Mouse (Mus musculus): ENCODE measurements around the gene Irak1. TPM values are rescaled to one million over a fixed set of nuclear protein-coding genes. Genes with fewer than 3 reads are reported as not detected.

Gene Irak1
- total and polyA plus RNA-seq, 3 experiments = 25.3 to 77.8 (median 38.8) TPM

DNA sequence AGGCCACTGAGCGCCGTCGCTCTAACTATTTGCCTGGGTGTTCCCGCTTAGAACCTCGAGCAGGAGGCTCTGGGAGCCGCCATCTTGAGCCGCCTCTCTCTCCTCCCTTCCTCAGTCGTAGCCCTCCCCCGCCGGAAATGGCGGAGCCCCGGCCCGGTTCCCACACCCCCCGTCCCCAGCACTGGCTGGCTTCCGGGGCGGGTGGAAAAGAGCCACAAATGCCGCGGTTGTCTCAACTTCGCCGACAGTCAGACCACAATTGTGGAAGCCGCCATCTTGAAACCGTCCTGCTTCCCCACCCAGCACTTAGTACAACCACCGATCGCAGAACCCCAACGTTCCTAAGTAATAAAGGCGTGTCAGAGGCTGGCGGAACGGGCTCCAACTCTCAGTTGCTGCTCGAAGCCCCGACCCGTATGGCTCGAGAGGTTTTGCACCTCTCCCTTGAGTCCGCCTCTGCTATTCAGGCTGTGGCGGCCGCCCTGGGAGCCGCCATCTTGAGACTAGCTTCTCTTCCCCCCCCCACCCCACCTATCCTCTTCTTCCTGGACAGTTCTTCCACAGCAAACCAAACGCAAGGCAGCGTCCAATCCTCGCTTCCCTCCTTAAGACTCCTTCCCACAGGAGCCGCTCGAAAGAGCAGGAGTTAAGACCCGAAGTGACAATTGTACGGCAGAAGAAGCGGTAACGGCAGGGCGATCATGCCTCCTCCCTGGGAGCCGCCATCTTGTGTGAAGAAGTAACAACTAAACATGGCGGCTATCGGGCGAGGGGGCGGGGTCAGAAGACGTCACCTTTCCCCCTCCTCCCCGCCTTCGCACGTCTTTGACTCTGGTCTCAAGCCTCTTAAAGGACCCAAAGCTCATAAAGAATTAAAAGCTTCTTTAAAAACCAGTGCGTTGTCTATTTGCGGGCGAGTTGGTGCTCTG lies 57.2 kb downstream of the Irak1 start, which contains the start of gene Hcfc1 (continued):
- TF ChIP-seq MXI1 (IDR thresholded peaks at IDR 0.05; ENCODE audit: low read depth, low read length) (peak; percentile 67), TBP (conservative IDR thresholded peaks at IDR 0.05; ENCODE audit: low read depth, low read length) (peak; percentile 51; the same call in 1 of the 2 replicates), IRF4 (IDR thresholded peaks at IDR 0.05; ENCODE audit: low read depth, low read length) (0 out of 2 replicates have a peak, but pooled peaks have one; percentile 36), CTCF (conservative IDR thresholded peaks at IDR 0.05 in 1 of 2, IDR thresholded peaks at IDR 0.05 in 1 of 2; ENCODE audit: low read depth in 2 of 2, low read length in 2 of 2) (no peak), RAD21 (IDR thresholded peaks at IDR 0.05; ENCODE audit: low read depth, low read length) (no peak), ZKSCAN1 (IDR thresholded peaks at IDR 0.05; ENCODE audit: borderline replicate concordance, low read depth, low read length) (no peak), CHD2 (IDR thresholded peaks at IDR 0.05; ENCODE audit: low read length) (0 out of 2 replicates have a peak, but pooled peaks have one; percentile 43), MEF2A (IDR thresholded peaks at IDR 0.05; ENCODE audit: borderline replicate concordance, low read depth, low read length) (no peak), ETS1 (conservative IDR thresholded peaks at IDR 0.05; ENCODE audit: low read depth, low read length) (no peak), UBTF (IDR thresholded peaks at IDR 0.05; ENCODE audit: low read depth, low read length) (peak; percentile 11; the same call in 1 of the 2 replicates), ZNF384 (IDR thresholded peaks at IDR 0.05; ENCODE audit: low read depth, low read length) (no peak), MAX (IDR thresholded peaks at IDR 0.05; ENCODE audit: low read length) (no peak; the same call in 1 of the 2 replicates), POLR2AphosphoS2 (IDR thresholded peaks at IDR 0.05; ENCODE audit: low read depth, low read length) (no peak), HCFC1 (IDR thresholded peaks at IDR 0.05; ENCODE audit: low read depth, low read length) (peak; percentile 74), SMC3 (IDR thresholded peaks at IDR 0.05; ENCODE audit: low read depth, low read length) (no peak)

DNA sequence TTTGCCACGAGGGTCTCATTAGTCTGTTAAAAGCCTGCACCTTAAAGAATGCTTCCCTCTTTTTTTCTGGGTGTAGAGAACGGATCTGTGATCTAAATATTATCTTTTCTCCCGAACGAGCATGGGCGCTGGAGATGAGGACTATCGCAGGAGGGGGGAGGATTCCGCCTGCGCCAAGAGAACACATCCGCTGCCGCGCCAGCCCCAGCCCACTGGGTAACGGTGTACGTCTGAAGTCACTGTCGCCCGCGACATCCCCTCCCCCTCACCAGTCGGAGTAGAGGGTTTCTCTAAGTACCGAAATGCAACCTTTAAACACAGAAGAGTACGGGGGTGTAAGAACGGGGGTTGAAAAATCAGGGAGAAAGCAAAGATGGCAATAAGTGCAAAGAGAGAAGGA lies 58.4 kb downstream of the Irak1 start:
- peaks cover 58% of the 10 kb centered on the region for H3K79me2 ChIP-seq (replicated peaks; ENCODE audit: control insufficient read depth, extremely low read depth, insufficient read depth, poor library complexity, severe bottlenecking)
- no peaks in the 10 kb centered on the region for H3K27me3 ChIP-seq (replicated peaks)
- peaks cover 8 to 52% of the 10 kb centered on the region in 2 experiments; a peak in 3 of 4 replicates for H3K4me1 ChIP-seq (ENCODE audit: control insufficient read depth in 1 of 2, insufficient read depth in 2 of 2)
- peak; percentile 32 for DNase-seq (ENCODE audit: extremely low read depth)
- TF ChIP-seq PAX5 (IDR thresholded peaks at IDR 0.05; ENCODE audit: low read length) (no peak), TBP (conservative IDR thresholded peaks at IDR 0.05; ENCODE audit: low read depth, low read length) (no peak), ZC3H11A (IDR thresholded peaks at IDR 0.05; ENCODE audit: low read depth, low read length) (no peak), CHD1 (IDR thresholded peaks at IDR 0.05; ENCODE audit: low read depth, low read length) (no peak), NRF1 (IDR thresholded peaks at IDR 0.05; ENCODE audit: low read depth, low read length) (no peak), IRF4 (IDR thresholded peaks at IDR 0.05; ENCODE audit: low read depth, low read length) (no peak), TCF12 (IDR thresholded peaks at IDR 0.05; ENCODE audit: low read depth, low read length) (no peak), E2F4 (IDR thresholded peaks at IDR 0.05; ENCODE audit: insufficient replicate concordance, low read depth, low read length) (no peak)
- peaks cover 34 to 39% of the 10 kb centered on the region in 2 experiments for H3K36me3 ChIP-seq (replicated peaks in 1 of 2; ENCODE audit: control insufficient read depth in 1 of 2, insufficient read depth in 1 of 2, low read length in 1 of 2)
- H3K27ac ChIP-seq (ENCODE audit: insufficient read depth, low read depth) = peak overlapping the region; percentile 17; the same call in 1 of the 2 replicates
- dilution Hi-C loops (cut with MboI; ENCODE audit: extremely low pct_ligation_motif_present, extremely low pct_unique_long_range_greater_than_20kb, low sequenced_read_pairs) = no loop called here
- peak overlapping the region; percentile 74 to 96 (median 95) for H3K4me3 ChIP-seq (replicated peaks in 1 of 3; ENCODE audit: low read depth in 2 of 3, low read length in 2 of 3, poor library complexity in 1 of 3)
- peak overlapping the region; percentile 94; the same call in 1 of the 2 replicates for H3K4me2 ChIP-seq (ENCODE audit: insufficient read depth, low read depth, poor library complexity, severe bottlenecking)
- H3K9me3 ChIP-seq (replicated peaks; ENCODE audit: low read length) = no peaks in the 10 kb centered on the region
- in situ Hi-C loops (cut with MboI; ENCODE audit: low pct_ligation_motif_present, low pct_unique_long_range_greater_than_20kb, low sequenced_read_pairs) = no loop called here
- peak overlapping the region; percentile 84 for H3K9ac ChIP-seq (ENCODE audit: insufficient read depth, low read depth)
